Mouse (Mus musculus): ENCODE results near the gene Ssr3. TPM values are rescaled to one million over a fixed set of nuclear protein-coding genes. Genes with fewer than 3 reads are reported as not detected.
A peak's percentile ranks its signal among the peaks of the same experiment; 100 is the strongest.
"Not testable (repeated sequence)": the region's sequence is repeated elsewhere in the genome, so short reads cannot be mapped to it uniquely, and the experiment has no call there.

Gene Ssr3
- polyA plus RNA-seq, 1 experiment from 2014 or later = 174 TPM

DNA sequence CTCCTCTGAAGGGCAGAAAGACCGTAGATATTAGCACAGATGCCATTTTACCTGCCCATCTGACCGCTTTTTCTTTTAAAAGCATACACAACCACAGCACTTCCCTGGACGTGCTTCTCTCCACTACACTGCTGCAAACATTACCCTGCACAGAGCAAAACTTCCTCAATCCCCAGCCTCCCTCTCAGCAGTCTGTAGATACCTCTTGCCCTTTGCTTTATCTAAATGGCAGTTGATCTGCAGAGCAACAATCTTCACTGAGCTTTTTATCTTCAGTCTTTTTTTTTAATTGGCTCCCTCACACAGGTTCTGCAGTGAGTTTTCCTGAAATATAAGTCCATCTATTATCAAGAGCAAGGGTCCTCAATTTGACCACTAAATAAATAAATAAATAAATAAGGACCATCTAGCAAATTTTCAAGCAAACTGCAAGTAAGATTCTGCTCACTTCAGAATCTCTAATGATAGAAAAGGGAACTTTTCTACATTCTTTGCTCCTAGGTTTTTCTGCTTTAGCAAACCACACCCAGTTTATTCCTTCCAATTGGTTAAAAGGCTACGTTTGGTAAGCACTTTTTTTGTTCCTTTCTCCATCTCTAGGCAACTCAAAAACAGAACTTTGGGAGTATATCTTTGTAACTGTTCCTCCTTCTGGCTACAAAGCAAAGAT, 4.5 kb upstream of the Ssr3 start:
- H3K9me3 ChIP-seq = no peaks in the 10 kb centered on the region
- no peaks in the 10 kb centered on the region for H3K27me3 ChIP-seq
- no peak overlapping the region for H3K4me2 ChIP-seq
- 87% methylated on average over 4 of the region's 4 CpGs for WGBS
- ATAC-seq (ENCODE audit: low FRiP score) = no peak
- H3K4me3 ChIP-seq = no peak overlapping the region
- H3K9ac ChIP-seq = no peak overlapping the region
- no peak overlapping the region for H3K27ac ChIP-seq
- H3K4me1 ChIP-seq (replicated peaks) = no peaks in the 10 kb centered on the region
- no peaks in the 10 kb centered on the region for H3K36me3 ChIP-seq

DNA sequence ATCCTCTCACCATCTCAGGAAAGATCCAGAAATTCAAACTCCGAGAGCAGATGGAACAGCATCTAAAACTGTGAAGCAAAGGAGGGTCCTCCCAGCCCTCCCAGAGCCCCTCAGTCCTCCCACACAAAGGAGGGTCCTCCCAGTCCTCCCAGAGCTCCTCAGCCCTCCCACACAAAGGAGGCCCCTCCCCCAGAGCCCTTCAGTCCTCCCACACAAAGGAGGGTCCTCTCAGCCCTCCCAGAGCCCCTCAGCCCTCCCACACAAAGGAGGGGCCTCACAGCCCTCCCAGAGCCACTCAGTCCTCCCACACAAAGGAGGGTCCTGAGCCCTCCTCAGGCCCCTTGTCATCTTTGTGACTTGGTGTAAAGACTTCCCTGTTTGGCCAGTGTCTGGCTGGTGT, 2.7 kb upstream of the Ssr3 start:
- H3K4me1 ChIP-seq (replicated peaks) = peaks cover 13% of the 10 kb centered on the region
- H3K36me3 ChIP-seq; H3K27me3 ChIP-seq; H3K4me3 ChIP-seq; ATAC-seq (ENCODE audit: low FRiP score); H3K4me2 ChIP-seq; H3K9me3 ChIP-seq; H3K27ac ChIP-seq; H3K9ac ChIP-seq: not testable (repeated sequence)
- WGBS = 82% methylated on average over 1 of the region's 1 CpGs

DNA sequence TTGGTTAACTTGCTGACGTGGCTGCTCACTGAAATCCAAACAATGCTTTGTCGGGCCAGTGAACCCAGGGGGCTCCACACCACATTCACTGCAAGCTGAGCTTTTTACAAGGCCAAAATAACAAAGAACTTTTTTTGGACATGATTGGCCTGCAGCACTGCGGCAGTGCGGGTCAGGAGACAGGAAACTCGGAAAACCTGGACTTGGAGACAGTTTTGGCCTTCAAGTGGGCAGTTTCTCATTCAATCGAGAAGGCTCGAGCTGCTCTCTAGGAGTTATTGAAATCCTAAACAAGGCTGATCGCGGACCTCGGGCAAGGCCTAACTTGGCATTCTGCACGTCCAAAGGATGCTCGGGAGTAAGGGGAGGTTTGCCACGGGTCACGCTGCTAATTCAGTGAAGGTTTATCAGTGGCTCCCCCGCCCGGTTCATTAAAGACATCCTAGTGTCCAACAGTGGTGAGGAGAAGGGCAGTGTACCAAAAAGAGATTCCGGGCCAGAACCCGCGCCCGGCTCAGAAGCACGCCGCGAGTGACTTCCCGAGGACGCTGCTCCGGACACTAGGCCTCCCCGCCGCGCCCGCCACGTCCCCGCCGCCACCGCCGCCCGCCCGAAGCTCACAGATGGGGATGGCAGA, 521 bp downstream of the Ssr3 start:
- H3K4me1 ChIP-seq (replicated peaks) = peaks cover 18% of the 10 kb centered on the region
- no peaks in the 10 kb centered on the region for H3K9me3 ChIP-seq
- peak overlapping the region; percentile 92 for H3K9ac ChIP-seq
- 0% methylated on average over 37 of the region's 37 CpGs for WGBS
- peak overlapping the region; percentile 89 for H3K27ac ChIP-seq
- peak overlapping the region; percentile 82 for H3K4me3 ChIP-seq
- H3K4me2 ChIP-seq = peak overlapping the region; percentile 84
- ATAC-seq (ENCODE audit: low FRiP score) = peak; percentile 74
- H3K36me3 ChIP-seq = peaks cover 20% of the 10 kb centered on the region
- no peaks in the 10 kb centered on the region for H3K27me3 ChIP-seq

DNA sequence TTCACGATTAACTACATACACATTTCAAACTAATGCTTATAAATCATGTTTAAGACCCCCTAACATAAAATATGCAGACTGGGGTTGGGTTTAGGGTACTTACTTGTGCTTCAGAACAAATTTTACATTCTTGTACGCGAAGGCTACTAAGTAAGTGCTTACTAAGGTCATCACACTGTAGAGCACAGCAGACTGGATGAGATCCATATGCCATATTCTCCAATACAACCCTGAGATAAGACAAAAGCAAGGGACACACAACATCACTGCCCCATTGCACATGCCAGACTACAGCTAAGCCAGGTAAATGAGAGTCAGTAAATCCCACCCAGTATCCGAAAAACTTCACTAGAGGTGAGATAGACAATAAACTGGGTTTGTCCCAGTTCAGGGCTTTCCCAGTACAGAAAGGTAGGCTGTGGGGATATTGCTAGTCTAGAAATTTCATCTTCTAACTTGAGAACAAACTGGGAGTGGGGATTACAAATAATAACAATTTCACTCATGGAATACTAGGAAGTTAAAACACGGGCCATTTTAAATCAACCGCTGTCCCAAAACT, 1.1 kb downstream of the Ssr3 start:
- H3K27ac ChIP-seq = peak overlapping the region; percentile 89; the same call in 1 of the 2 replicates
- peak overlapping the region; percentile 82 for H3K4me3 ChIP-seq
- H3K9ac ChIP-seq = peak overlapping the region; percentile 92
- H3K27me3 ChIP-seq = no peaks in the 10 kb centered on the region
- ATAC-seq (ENCODE audit: low FRiP score) = no peak
- H3K36me3 ChIP-seq = peaks cover 26% of the 10 kb centered on the region
- 44% methylated on average over 6 of the region's 6 CpGs for WGBS
- H3K4me2 ChIP-seq = peak overlapping the region; percentile 84
- peaks cover 18% of the 10 kb centered on the region for H3K4me1 ChIP-seq (replicated peaks)
- H3K9me3 ChIP-seq = no peaks in the 10 kb centered on the region

- H3K27ac ChIP-seq = no peak overlapping the region
- no peaks in the 10 kb centered on the region for H3K9me3 ChIP-seq
- peaks cover 64% of the 10 kb centered on the region for H3K36me3 ChIP-seq
- H3K4me1 ChIP-seq (replicated peaks) = peaks cover 10% of the 10 kb centered on the region; the same call in 1 of the 2 replicates
- H3K9ac ChIP-seq = no peak overlapping the region
- no peak overlapping the region for H3K4me2 ChIP-seq
- ATAC-seq (ENCODE audit: low FRiP score) = no peak
- H3K27me3 ChIP-seq = no peaks in the 10 kb centered on the region
- no peak overlapping the region for H3K4me3 ChIP-seq
Observed at GRCm38 (mm10) chr3:65385771-65386170, 6.7 kb downstream of the Ssr3 start.

DNA sequence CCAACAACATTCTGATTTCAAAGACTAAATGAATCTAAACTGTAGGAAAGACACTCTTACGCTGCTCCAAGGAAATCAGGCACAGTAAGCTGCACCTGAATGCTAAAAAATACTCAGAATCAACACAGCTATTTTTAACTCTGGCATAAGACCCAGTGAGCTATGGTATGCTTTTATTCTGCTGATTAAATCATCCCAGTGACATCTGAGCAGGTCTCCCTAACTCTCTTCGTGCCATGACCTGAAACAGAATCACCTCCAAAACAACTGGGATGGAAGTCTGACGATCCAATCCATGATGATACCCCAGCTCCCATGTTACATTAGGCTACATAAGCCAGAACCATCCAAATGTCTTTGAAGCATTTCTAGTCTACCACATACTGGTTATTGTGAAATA, 8.0 kb downstream of the Ssr3 start:
- Histone ChIP-seq H3K27ac (no peak overlapping the region), H3K27me3 (no peaks in the 10 kb centered on the region), H3K4me2 (no peak overlapping the region), H3K36me3 (peaks cover 66% of the 10 kb centered on the region), H3K9me3 (no peaks in the 10 kb centered on the region), H3K9ac (no peak overlapping the region), H3K4me3 (no peak overlapping the region), H3K4me1 (replicated peaks) (peaks cover 5% of the 10 kb centered on the region; the same call in 1 of the 2 replicates)
- 94% methylated on average over 3 of the region's 3 CpGs for WGBS
- no peak for ATAC-seq (ENCODE audit: low FRiP score)

DNA sequence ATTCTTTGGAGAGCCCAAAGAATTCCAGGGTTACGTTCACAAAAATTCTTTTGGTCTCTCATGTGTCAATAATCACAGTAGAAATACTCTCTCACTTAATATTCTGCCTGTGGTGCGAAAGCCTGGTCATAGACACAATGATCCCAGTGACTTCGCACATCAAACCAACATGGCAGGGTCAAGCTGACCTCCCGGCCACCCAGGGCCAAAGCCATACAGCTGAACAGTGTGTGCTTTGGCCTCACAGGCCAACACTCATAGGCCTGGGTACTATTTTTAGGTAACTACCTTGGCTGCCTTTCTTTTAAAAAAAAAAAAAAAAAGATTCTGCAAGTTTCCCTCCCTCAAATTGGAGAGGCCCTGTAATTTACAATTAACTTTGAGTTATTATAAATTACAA, 11.3 kb downstream of the Ssr3 start:
- H3K4me2 ChIP-seq = no peak overlapping the region
- no peak overlapping the region for H3K4me3 ChIP-seq
- WGBS = 76% methylated on average over 4 of the region's 4 CpGs
- peaks cover 56% of the 10 kb centered on the region for H3K36me3 ChIP-seq
- no peaks in the 10 kb centered on the region for H3K9me3 ChIP-seq
- no peaks in the 10 kb centered on the region for H3K4me1 ChIP-seq (replicated peaks)
- H3K9ac ChIP-seq = no peak overlapping the region
- H3K27ac ChIP-seq = no peak overlapping the region
- no peaks in the 10 kb centered on the region for H3K27me3 ChIP-seq
- no peak for ATAC-seq (ENCODE audit: low FRiP score)

- no peak for ATAC-seq (ENCODE audit: low FRiP score)
- H3K36me3 ChIP-seq = peaks cover 51% of the 10 kb centered on the region
- no peak overlapping the region for H3K9ac ChIP-seq
Observed at GRCm38 (mm10) chr3:65379884-65380539, 12.4 kb downstream of the Ssr3 start.

DNA sequence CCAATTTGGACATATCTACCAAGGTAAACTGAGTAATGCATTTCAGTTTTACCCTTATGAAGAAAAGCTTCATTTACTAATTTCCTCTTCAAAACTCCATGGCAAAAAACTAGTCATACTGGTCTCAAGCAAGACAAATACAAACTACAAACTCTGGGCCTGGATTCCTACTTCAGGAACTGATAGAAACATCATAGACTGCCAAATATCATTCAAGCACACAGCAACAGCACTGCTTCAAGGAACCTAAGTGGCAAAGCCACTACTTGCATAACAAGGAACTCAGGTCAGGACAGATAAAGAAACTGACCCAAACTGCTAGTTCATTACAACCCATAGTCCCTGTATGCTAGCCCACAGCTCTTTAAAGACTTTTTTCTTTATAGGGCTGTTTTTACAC, 13.7 kb downstream of the Ssr3 start:
- Histone ChIP-seq H3K4me3 (no peak overlapping the region), H3K4me1 (replicated peaks) (no peaks in the 10 kb centered on the region), H3K9me3 (no peaks in the 10 kb centered on the region), H3K4me2 (no peak overlapping the region), H3K36me3 (peaks cover 41% of the 10 kb centered on the region), H3K27ac (no peak overlapping the region), H3K27me3 (no peaks in the 10 kb centered on the region), H3K9ac (no peak overlapping the region)
- ATAC-seq (ENCODE audit: low FRiP score) = no peak

More at GRCm38 (mm10) chr3:65379884-65380539, 12.4 kb downstream of the Ssr3 start:
- H3K27ac ChIP-seq = no peak overlapping the region
- H3K4me3 ChIP-seq = no peak overlapping the region
- no peak overlapping the region for H3K4me2 ChIP-seq
- no peaks in the 10 kb centered on the region for H3K9me3 ChIP-seq
- 83% methylated on average over 4 of the region's 4 CpGs for whole genome bisulfite sequencing
- H3K27me3 ChIP-seq = no peaks in the 10 kb centered on the region
- H3K4me1 ChIP-seq (replicated peaks) = no peaks in the 10 kb centered on the region

- 90% methylated on average over 3 of the region's 3 CpGs for WGBS
- Histone ChIP-seq H3K36me3 (peaks cover 57% of the 10 kb centered on the region), H3K9ac (no peak overlapping the region), H3K4me1 (replicated peaks) (no peaks in the 10 kb centered on the region), H3K4me2 (no peak overlapping the region), H3K9me3 (no peaks in the 10 kb centered on the region), H3K27me3 (no peaks in the 10 kb centered on the region), H3K27ac (no peak overlapping the region), H3K4me3 (no peak overlapping the region)
- no peak for ATAC-seq (ENCODE audit: low FRiP score)
Observed at GRCm38 (mm10) chr3:65374729-65375128, 17.7 kb downstream of the Ssr3 start.

DNA sequence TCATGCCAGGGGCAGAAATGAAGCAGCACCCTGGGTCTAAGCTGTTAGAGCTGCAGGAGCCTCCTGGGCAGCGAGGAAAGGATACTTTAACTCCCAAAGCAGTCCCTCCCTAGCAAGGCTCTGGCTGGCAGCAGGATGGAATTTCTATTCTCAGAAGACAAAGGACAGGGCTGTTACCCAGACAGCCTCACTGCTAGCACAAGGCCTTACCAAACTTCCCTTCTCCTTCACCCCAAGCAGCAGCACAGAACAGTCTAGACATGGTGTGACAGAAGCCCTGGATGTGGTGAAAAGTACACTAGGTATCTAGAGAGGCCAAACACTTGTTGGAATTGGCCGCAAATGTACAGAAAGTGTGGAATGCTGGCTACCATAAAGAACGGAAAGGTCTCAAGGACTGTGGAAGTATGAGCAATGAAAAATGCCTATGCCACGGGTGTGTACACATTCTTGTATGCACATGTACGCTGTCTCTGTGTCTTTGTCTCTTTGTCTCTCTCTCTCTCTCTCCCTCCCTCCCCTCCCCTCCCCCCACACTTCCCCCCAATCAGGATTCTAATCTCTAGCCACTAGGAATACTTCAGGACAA, 18.7 kb downstream of the Ssr3 start:
- H3K27me3 ChIP-seq = no peaks in the 10 kb centered on the region
- H3K4me1 ChIP-seq (replicated peaks) = no peaks in the 10 kb centered on the region
- ATAC-seq (ENCODE audit: low FRiP score) = no peak
- H3K4me3 ChIP-seq = no peak overlapping the region
- no peak overlapping the region for H3K9ac ChIP-seq
- no peaks in the 10 kb centered on the region for H3K9me3 ChIP-seq
- 62% methylated on average over 5 of the region's 5 CpGs for WGBS
- peaks cover 52% of the 10 kb centered on the region for H3K36me3 ChIP-seq
- no peak overlapping the region for H3K4me2 ChIP-seq
- H3K27ac ChIP-seq = no peak overlapping the region

GRCm38 (mm10) chr3:65372552-65372951, 19.9 kb downstream of the Ssr3 start:
- H3K27ac ChIP-seq = no peak overlapping the region
- 94% methylated on average over 4 of the region's 4 CpGs for WGBS
- H3K4me1 ChIP-seq (replicated peaks) = peaks cover 5% of the 10 kb centered on the region; the same call in 1 of the 2 replicates
- no peak overlapping the region for H3K4me2 ChIP-seq
- no peaks in the 10 kb centered on the region for H3K9me3 ChIP-seq
- H3K27me3 ChIP-seq = no peaks in the 10 kb centered on the region
- H3K36me3 ChIP-seq = peaks cover 51% of the 10 kb centered on the region
- H3K4me3 ChIP-seq = no peak overlapping the region
- H3K9ac ChIP-seq = no peak overlapping the region
- no peak for ATAC-seq (ENCODE audit: low FRiP score)
